Mouse (Mus musculus) hindbrain, embryonic 15.5 days (tissue): ENCODE data around the gene Apoa4. TPM values are rescaled to one million over a fixed set of nuclear protein-coding genes. Genes with fewer than 3 reads are reported as not detected.

Experiments
- polyA plus RNA-seq: library from polyadenylated mRNA; unstranded; fragments of >200 nt; fragmentation: Nextera tagmentation; extraction: Ambion mirVana; gene quantifications from 2 replicates; pipeline ENCODE4 v1.2.1, GENCODE M21; 2015

Apoa4 gene
- polyA plus RNA-seq, 1 experiment from 2014 or later: not detected

Other genes with a start within 250 kb of the Apoa4 start
- 258 and 263 TPM in 2 replicates for gene Pafah1b2, start 228.0 kb upstream of the Apoa4 start, polyA plus RNA-seq
- 11.6 and 12.6 TPM in 2 replicates for gene Sik3, start 227.9 kb upstream of the Apoa4 start, polyA plus RNA-seq
- 4.7 and 5.3 TPM in 2 replicates for gene Apoa1, start 12.1 kb upstream of the Apoa4 start, polyA plus RNA-seq
- gene Apoc3, start 5.1 kb upstream of the Apoa4 start, polyA plus RNA-seq: not detected in 2 replicates
- not detected in 2 replicates for gene Apoa5, start 27.9 kb downstream of the Apoa4 start, polyA plus RNA-seq
- 55.7 and 60.3 TPM in 2 replicates for gene Zpr1, start 32.4 kb downstream of the Apoa4 start, polyA plus RNA-seq
- 15.6 and 18.1 TPM in 2 replicates for gene Bud13, start 42.3 kb downstream of the Apoa4 start, polyA plus RNA-seq
- 0.13 TPM in 1 of 2 replicates, not detected in the other for gene 4931429L15Rik, start 79.3 kb downstream of the Apoa4 start, polyA plus RNA-seq